Mouse (Mus musculus) E14TG2a.4 (cell line): ENCODE results near the gene Cdca3.

Experiments
- CTCF ChIP-seq: conservative IDR thresholded peaks from 2 replicates; pipeline ENCODE4 v1.5.1; 2014; ENCODE audit warnings: low read length
- POU5F1 ChIP-seq: IDR thresholded peaks from 2 replicates; pipeline ENCODE4 v1.6.1; 2014; ENCODE audit warnings: low read length, borderline replicate concordance

DNA sequence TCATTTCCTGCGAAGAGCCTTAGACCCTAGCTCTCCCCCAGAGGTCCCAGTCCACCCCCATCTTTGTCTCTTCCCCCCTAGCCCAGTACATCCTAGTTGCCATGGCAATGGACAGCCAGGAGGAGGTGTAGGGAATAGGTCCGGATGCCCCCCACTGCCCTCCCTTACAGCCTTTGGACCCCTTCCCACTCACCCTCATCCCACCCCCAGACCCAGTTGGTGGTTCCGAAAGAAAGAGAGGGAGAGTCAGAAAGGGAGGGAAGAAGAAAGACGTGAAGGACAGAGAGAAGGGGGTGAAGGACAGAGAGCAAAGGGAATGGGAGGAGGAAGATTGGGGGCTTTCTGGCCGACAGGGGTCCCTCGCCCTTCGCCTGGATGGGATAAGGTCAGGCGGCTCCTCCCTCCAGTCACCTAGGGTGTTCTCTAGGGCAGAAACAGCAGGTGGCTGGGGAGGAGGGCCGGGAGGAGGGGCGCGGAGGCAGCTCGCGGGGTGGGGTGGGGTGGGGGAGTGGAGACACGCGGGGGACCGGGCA, 33.8 kb downstream of the Cdca3 start:
- no peak for TF ChIP-seq CTCF
- no peak for TF ChIP-seq POU5F1
